Mouse (Mus musculus) MEL-GATA-1-ER (cell line): ENCODE data around the gene Olfr98.
A peak's percentile ranks its signal among the peaks of the same experiment; 100 is the strongest.
"Not testable (repeated sequence)": the region's sequence is repeated elsewhere in the genome, so short reads cannot be mapped to it uniquely, and the experiment has no call there.

Experiments used
- DNase-seq: peaks from one replicate; pipeline ENCODE4 v3.0.0-alpha.2; 2012; ENCODE audit warnings: low read depth; ENCODE audit errors: extremely low read depth

Olfr98 gene

DNA sequence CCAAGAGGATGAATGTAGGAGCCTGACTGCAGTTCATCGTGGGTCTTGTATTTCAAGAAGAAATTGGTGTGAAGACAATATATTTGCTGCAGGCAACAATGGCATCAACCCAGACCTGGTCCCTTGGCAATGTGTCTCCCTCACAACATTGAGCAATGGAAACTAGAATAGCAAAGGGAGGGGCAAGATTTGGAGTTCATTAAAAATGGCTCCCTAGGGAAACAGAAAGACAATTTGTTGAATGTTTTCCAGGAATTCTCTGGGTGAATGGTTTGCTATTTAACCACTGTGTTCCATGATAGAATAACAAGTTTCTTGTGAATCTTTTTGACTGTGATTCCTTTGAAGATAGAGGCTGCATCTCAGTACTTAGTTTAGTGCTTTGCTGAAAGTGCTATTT lies at the start of gene Olfr98:
Gene Olfr98 (minus strand): TSS at position 124 of the 400 bp plus-strand sequence.
- no peak for DNase-seq

DNA sequence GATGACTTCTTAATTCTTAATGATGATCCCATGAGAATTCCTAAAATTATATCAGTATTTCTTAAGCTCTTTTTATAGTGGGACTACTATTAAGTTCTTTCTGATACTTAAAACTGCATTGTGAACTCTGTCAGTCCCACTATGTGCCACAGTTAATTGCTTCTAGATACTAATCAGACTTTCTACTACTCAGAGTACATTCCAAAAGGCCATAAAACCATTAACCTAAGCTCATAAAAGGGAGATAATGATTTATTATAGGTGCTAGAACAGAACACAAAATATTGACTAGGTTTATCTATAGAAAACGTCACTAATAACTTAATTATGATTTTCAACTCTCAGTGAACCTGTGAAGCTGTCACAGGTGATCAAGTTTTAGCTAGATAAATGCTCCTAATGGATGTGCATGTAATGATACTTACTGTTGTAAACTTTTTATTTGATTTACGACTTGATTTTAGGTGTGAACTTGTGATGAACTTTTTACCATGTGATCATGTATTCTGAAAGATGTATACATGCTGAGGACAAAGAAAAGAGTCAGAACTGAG lies 46.7 kb upstream of the Olfr98 start:
- no peak for DNase-seq

DNA sequence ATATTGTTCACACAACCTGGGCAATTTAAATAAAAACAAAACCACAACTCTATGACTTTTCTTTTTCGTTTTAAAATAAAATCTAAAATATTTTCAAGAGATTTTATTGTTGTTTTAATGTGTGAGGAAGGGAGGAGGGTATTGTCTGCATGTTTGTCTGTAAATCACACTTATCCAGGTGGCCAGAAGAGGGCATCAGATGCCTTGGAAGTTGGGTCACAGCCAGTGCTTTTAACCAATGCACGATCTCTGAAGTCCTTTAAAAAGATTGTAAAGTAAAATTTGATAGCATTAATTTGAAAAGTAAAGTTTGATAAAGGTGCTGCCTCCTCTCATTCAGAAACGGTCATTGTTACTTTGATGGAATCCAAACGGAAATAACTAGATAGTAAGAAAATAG lies 44.9 kb upstream of the Olfr98 start:
- DNase-seq: no peak

DNA sequence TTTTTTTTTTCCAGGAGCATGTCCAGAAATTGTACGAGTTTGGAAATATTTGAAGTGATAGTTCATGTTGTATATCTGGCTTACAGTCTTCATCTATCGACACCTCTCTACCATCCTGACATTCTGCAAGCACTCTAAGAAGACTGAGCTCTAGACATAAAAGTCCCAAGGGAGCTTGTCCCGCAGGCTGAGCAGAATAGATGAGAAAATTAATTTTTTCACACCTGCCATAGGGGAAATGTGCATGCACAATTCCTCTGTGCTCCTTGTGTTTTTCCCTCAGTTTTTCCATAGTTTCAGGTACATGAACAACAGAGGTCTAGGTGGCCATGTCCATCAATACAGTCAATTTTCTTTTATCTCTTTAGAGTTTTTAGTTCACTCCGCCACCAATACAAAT lies 40.7 kb upstream of the Olfr98 start, which contains the start of gene Olfr101:
Gene Olfr101 (minus strand): TSS at position 101 of the 400 bp plus-strand sequence.
- no peak for DNase-seq

DNA sequence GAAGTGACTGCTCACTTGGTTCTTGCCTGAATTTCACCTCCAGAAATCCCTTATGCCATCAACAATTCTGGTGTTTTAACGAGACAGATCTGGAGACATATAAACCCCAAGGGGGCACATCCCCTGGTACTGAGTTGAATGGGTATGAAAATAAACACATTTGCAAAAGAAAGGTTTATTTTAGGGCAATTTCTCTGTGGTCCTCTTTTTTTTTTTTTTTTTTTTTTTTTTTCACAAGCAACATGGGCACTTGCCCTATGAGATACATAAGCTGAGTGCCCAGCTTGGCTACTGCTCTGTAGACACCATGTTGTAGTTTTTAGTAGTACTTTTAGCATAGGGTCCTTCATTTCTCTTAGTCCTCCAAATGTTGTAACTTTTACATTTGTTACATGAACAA lies 19.8 kb upstream of the Olfr98 start, which contains the start of gene Olfr99:
Gene Olfr99 (minus strand): TSS at position 101 of the 400 bp plus-strand sequence.
- no peak for DNase-seq

DNA sequence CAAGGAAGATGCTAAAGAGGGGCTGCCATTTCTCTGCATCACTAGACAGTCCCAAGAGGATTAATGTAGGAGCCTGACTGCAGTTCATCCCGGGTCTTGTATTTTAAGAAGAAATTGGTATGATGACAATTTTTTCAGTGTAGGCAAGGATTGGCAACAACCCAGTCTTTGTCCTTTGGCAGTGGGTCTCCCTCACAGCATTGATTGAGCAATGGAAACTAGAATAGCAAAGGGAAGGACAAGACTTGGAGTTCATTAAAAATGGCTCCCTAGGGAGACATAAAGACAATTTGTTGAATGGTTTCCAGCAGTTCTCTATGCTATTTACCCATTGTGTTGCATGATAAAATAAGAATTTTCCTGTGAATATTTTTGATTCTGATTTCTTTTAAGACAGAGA lies 16.8 kb upstream of the Olfr98 start:
- DNase-seq: no peak

DNA sequence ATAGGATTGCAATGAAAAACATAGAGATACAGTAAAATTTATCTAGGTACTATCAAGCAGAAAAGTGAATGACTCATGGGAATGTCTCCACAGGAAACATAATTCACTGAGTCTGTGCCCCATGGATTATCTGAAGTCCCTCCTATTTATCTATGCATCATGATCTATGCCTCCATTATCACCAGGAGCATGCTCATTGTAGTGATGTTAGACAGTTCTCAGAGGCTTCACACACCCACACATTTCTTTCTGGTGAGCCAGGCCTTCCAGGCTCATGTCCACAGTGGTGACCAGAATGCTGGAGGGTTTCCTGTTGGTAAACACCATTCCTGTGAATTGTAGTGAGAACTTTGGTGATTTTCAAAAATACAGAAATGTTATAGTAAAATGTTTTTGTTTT lies 13.0 kb upstream of the Olfr98 start:
- DNase-seq: no peak

DNA sequence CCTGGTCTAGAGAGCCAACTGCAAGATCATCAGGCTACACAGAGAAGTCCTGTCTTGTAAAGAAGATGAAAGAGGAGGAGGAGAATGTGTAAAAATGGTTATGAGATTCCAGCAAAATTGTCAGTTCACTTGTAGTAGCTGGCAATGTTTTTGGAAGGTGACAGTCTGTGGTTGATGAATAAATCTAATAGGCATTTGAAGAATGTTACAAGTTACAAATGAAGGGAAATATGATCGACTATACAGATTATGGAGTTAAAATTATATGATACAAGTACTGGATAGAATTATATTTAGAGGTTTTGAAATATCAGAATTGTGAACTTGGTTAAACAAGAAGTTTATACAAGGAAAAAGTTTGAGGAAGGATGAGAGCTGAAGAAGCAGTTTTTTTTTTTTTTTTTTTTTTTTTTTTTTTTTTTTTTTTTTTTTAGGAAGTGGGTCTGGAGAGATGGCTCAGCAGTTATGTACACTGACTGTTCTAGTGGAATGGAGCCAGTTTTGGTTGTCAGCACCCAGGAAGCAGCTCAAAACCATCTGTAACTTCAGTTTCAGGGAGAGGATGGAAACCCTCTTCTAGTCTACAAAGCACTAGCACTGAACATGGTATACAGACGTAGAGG lies 12.2 kb upstream of the Olfr98 start:
- no peak for DNase-seq

DNA sequence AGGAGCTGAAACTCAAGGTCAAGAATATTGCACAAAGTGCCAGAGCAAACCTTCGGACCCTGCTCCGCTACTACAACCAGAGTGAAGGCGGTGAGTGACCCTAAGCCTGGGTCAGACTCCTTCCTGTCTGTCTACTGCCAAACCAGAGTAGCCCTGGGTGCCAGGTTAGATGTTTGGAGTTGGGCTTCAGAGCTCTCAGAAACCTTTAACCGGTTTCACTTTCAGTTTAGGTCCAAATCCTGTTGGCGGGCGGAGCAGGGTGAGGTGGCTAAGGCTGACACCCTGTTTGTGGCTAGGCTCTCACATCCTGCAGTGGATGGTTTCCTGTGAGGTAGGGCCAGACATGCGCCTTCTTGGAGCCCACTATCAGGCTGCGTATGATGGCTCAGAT lies 7.1 kb upstream of the Olfr98 start:
- DNase-seq: peak; percentile 15

DNA sequence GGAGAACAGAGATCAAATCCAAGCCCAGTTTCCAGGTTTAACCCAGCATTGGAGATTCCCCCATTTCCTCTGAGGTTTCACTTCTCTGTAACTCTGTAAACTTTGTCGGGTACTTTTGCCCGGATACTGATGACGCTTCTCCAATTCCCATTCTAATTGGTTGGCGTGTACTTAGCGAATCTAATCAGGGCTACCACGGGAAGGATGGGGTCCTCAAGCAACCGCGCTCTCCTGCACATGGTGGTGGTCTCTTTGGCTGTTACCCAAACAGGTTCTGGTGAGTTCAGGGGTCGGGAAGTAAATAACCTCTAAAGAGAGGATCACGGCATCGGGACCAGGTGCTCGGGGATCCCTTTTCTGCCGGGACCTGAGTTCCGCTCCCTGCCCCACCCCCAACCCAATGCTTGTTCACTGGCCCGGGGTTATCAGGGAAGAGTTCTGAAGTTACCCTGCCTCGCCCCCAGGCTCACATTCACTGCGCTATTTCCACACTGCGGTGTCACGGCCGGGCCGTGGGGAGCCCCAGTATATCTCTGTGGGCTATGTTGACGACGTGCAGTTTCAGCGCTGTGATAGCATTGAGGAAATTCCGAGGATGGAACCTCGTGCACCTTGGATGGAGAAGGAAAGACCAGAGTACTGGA lies 6.6 kb upstream of the Olfr98 start, which contains the start of gene H2-M3:
Gene H2-M3 (plus strand): TSS at position 163 of the 644 bp plus-strand sequence.
- DNase-seq: peak; percentile 77

DNA sequence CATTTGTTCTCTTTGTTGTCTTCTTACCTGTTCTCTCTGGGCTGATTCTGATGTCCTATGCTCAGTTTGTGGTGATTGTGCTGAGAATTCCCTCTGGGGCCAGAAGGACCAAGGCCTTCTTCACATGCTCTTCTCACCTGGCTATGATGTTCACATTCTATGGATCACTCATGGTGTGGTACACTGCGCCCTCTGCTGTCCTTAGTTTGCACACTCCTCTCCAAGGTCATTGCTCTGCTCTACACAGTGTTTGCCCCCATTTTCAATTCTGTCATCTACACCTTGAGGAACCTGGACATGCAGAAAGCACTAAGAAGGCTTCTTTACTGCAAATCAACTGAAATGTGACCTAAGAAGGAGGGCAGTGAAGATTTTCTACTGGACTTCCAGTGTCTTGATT lies 13.0 kb downstream of the Olfr98 start:
- no peak for DNase-seq

DNA sequence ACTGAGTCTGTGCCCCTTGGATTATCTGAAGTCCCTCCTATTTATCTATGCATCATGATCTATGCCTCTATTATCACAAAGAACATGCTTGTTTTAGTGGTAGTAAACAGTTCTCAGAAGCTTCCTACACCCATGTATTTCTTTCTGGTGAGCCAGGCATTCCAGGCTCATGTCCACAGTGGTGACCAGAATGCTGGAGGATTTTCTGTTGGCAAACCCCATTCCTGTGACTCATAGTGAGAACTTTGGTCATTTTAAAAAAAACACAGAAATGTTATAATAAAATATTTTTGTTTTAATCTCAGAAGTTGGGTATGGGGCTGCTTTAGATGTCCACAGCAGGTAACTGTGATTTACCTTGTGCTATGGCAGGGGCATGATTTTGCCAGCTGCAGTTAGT lies 14.1 kb downstream of the Olfr98 start:
- no peak for DNase-seq

DNA sequence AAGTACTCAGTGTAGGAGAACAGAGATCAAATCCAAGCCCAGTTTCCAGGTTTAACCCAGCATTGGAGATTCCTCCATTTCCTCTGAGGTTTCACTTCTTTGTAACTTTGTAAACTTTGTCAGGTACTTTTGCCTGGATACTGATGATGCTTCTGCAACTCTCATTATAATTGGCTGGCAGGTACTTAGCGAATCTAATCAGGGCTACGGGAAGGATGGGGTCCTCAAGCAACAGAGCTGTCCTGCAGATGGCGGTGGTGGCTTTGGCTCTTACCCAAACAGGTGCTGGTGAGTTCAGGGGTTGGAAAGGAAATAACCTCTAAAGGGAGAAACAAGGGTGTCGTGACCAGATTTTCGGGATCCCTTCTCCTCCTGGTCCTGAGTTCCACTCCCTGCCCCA lies 16.8 kb downstream of the Olfr98 start:
- DNase-seq: peak; percentile 53

DNA sequence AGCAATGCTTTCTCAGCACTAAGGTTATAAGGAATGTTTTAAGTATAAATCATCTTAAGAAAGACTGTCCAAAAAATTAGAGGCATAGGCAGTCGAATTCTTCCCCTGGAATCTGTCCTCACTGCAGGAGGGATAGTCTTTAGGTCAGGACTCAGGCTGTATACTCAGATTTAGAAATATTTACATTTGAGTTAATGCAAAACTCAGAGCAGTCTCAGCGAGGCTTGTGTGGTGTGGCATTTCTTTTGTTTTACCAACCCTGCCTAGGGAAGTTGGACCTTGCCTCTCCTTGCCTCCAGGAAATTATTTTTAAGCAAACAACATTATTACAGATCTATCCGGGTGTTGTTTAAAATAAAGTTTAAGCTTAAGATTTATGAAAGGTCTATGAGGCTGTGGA lies 21.4 kb downstream of the Olfr98 start:
- no peak for DNase-seq

DNA sequence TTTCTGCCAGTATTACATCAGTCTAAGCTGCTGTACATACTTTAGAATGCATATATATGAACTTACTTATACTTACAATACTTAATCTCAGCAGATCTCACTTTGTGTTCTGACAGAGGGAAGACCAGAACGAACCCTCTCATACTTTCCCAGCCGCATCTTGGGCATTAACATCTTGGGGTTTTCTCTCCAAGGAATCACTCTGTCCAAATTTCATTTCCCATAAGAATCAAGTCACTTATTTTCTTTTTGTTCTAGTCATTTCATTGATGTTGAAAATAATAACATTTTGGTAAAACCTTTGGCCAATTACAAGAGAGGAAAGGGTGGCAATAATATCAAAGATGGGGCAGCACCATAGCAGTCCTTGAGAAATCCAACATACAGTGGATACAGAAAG lies 26.3 kb downstream of the Olfr98 start, which contains the start of gene Olfr97:
Gene Olfr97 (minus strand): TSS at position 101 of the 400 bp plus-strand sequence.
- not testable (repeated sequence) for DNase-seq

DNA sequence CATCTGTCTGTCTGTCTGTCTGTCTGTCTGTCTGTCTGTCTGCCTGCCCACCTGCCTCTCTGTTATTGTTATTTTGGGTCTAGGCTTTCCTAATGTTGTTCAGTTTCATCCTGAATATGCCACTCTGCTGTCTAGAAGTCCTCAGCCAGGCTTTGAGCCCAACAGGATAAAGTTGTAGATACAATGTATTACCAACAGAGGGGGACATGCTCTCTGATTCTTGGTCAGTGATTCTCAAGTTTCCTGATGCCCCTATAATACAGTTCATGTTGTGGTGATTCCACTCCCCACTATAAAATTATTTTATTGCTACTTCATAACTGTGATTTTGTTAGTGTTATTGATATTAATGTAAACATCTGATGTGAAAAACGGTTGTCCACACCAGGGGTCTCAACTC lies 41.7 kb downstream of the Olfr98 start:
- no peak for DNase-seq

DNA sequence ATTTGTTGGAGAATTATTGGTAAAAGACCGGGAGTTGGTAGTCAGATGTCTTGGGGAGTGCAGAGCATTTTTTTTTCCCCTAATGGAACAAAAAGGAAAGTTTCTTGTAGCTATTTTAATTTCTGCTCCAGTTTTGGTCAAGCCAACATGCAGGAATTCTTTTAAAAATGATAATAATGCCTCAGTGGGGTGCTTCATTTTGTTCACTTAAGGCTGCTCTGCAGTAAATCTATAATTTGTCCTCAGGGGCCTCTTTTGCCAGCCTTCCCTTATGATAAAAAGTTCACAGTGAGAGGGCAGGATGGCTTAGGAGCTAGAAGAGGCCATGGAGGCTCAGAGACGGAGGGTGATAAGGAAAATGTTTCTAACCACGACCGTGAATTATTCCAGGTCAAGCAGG lies 43.7 kb downstream of the Olfr98 start, which contains the start of gene Olfr96:
Gene Olfr96 (plus strand): TSS at position 301 of the 400 bp plus-strand sequence.
- DNase-seq: no peak

DNA sequence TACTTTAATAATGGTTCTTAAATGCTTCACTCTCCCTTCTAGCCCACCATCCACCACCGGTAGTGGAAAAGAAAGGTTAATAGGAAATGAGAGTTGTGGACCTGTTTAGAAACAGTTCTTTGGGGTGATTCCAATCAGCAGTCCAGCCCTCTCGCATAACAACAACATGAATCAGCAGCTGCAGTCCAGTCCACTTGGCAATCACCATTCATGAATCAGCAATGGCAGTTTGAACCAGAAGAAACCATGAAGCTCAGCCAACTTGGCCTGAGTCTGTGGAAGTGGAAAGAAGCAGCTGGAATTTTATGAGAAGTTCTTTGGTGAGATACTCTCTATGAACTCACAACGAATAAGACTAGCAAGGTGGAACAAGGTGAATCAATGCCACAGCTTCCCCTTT lies 45.1 kb downstream of the Olfr98 start:
- no peak for DNase-seq

DNA sequence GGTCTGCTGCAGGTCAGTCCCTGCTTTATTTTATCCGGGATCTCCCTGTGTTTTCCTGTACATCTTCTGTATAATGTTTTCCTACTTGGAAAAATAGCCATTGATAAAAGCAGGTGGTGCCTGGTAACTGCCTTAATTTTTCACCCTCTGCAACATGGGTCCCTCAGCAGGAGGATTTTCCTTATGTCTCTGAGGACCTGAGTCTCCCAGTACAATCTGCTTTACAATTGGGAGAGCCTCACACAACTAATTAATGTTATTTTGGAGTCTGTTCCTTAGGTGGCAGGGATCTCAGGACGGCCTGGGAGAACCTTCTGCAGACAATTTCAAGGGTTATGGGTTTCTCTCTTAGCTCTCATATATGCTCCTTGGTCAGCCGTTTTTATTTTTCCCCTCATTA lies 50.5 kb downstream of the Olfr98 start, which contains the start of gene Olfr95:
Gene Olfr95 (minus strand): TSS at position 101 of the 400 bp plus-strand sequence.
- no peak for DNase-seq
